Mouse (Mus musculus): ENCODE measurements around the gene Epb41l1.
A peak's percentile ranks its signal among the peaks of the same experiment; 100 is the strongest.
"Not testable (repeated sequence)": the region's sequence is repeated elsewhere in the genome, so short reads cannot be mapped to it uniquely, and the experiment has no call there.

Epb41l1 gene

DNA sequence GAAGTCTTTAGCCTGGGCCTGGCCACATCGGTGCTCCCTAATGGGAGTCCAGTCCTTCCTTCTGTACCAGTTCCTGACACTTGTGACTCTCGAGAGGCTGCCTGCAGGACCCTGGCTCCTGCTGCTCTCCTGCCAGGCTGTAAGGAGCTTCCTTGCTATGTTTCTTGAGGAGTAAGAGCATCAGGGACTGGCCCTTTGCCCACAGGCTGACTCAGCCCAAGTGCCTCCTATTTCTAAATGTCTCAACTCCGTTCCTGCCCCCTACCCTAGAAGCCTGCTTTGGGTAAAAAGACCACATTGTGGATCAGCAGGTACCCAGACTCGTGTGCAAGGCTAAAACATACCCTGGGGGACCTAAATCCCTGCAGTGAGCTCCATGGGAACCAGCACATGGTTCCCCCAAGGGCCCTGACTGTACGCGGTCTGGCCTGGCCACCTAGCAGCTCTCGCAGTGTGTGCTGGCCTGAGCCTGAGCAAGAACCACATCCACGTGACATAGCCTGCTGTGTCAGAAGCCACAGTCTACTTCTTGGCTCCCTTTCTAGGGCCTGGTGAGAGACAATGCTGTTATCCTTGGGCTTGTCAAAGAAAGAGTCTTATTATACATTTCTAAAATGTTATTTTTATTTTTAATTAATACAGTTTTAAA is 67.6 kb downstream of the Epb41l1 start:
- DNase-seq: no peak

DNA sequence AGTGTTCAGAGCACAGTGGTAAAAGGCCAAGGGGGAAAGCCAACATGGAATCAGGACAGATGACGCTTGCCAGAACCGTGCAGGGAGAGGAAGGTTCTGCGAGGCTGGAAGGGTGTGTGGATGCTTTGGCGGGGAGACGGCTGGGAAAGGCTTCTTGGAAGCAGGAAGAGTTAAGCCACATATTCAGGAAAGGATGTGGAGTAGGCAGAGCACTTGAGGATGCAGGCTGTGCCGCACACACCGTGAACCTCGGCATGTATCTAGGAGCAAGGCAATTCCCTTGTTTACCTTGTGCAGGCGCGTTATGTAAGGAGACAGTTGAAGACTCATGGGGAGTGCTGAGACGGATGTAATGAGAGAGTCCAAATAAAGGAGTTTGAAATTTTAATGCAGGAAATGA is 69.5 kb downstream of the Epb41l1 start:
- DNase-seq: no peak

DNA sequence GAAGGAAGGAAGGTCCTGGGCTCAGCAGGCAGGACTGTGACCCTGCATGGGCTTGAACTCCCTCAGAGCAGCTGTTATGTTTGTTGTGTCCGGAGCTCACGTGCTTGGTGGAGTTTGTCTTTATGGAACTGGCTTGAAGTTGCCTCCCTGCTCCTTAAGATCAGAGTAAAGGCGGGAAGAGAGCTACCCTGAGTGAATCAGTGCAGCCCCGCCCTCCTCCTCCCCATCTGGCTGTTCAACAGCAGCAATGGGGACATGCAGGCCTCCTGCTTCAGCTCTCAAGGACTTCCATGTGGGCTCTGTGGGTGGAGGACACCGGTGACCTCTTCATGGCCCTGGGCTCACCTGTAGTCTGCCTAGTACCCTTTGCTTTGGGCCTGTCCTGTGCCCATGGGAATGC is 71.1 kb downstream of the Epb41l1 start:
- DNase-seq: no peak

DNA sequence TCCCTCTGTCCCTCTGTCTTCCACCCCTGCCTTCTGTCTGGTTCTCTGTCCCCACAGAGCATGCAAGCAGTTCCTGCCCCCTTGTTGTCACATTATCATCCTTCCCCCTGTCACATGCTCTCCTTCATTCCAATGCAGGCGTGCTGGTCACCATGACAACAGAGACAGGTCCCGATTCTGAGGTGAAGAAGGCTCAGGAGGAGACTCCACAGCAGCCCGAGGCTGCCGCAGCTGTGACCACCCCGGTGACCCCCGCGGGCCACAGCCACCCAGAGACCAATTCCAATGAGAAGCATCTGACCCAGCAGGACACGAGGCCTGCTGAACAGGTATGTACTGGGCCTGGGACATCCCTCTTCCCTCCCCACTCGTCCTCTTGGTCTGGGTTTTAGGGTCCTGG is 73.1 kb downstream of the Epb41l1 start:
- no peak for DNase-seq

DNA sequence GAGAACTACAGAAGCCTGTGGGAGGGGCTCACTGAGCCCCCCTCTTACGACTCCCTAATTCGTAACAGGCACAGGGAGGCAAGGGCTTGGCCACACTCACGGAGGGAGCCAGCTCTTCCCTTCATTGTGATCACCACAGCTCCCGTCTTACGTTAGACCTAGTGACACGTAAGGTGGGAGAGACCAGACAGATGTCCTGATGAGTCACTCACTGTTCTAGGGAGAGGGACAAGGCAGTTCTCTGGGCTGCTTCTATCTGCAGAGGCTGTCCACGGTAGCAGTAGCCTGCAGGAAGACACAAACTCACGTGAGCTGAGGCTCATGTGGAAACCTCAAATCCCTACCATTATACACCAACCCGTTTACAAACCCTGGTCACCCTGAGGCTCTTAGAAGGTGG is 73.8 kb downstream of the Epb41l1 start:
- no peak for DNase-seq

DNA sequence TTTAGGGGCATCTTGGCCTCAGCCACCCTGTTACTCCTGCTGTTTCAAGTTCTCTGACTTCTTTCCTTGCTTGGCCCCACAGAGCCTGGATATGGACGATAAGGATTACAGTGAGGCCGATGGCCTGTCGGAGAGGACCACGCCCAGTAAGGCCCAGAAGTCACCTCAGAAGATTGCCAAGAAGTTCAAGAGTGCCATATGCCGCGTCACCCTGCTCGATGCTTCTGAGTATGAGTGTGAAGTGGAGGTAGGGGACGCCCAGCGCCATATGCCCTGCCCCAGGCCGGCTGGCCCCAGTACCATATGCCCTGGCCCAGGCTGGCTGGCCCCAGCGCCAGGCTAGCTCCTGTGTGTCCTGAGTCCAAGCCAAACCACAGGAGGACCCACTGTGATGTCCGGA is 74.2 kb downstream of the Epb41l1 start:
- no peak for DNase-seq

DNA sequence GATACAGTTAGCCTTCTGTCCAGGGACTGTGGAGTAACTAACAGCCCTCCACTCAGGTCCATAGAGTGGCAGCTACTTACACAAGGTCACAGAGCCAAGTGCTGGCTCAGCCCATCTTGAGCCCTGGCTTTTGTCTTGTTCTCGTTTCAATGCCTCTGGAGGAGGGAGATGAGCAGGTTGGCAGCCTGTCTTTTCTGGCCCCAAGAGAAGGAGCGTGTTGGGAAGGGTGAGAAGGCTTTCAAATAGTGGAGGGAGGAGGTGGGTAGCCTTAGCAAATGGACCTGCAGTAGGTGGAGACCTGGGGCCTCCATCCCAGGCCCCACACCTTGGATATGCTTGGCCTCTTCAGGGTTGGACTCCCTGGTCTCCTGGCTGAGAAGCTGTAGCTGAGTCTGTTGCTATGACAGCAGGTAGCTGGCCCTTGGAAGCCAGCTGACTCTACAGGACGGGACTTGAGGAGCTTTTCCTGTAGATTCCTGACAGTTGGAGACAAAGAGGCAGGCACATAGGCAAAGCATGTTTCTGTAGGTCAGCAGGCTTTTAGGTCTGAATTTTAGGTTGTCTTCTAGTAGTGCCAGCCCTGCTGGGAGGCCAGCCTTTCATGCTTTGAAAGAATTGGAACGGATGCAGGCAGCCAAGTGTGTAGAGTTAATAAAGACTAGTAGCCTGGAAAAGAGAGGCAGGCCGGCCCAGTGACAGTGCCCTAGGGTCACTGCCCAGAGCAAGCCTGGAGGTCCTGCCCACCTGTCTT is 76.3 kb downstream of the Epb41l1 start:
- no peak for DNase-seq

DNA sequence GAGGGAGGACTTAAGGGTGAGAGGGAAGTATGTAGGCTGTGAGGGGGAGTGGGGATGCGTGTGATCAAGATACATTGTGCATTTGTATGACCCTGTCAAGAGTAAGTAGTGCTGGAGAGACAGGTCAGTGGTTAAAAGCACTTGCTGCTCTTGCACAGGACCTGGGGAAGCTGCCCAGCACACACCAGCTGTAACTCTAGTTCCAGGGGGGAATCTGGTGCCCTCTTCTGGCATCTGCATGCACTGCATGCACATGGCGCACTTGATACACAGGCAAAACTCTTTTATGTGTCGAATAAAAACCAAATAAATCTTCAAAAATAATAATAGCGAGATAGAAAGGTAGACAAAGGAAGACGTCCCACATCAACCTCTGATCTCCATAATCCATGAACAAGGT is 77.2 kb downstream of the Epb41l1 start:
- peak; percentile 69 for DNase-seq

DNA sequence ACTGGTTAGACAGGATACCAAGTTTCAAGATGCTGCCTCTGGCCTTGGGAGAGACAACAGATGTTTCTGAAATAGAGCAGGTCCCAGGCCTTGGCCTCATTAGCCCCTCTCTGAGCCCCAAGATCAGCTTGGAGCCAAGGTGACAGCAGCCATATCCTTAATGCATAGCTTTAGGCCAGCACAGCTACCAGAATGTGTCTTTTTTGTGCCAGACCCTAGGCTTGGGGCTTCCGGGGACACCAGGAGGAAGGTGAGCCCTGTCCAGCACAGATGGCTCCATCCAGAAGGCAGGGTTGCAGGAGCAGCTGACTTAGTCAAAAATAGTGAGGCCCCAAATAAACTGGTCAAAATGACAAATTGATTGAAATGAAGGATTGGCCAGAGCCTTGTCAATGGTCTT is 80.3 kb downstream of the Epb41l1 start:
- DNase-seq: no peak

DNA sequence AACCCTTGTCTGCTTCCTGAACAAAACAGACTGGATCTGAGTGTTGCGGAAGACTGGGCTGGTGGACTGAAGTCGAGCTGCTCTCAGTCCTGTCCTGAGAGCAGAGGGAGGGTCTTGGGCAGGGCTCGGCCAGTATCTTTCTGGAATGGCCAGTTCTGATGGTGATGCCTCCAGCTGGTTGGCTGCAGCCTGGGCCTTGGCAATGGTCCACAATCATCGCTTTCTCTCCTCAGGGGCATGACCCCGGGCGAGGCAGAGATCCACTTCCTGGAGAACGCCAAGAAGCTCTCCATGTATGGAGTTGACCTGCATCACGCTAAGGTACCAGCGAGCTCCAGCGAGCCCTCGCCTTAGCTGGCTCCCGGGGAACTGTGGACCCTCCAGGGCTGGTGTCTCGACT is 84.8 kb downstream of the Epb41l1 start:
- no peak for DNase-seq

DNA sequence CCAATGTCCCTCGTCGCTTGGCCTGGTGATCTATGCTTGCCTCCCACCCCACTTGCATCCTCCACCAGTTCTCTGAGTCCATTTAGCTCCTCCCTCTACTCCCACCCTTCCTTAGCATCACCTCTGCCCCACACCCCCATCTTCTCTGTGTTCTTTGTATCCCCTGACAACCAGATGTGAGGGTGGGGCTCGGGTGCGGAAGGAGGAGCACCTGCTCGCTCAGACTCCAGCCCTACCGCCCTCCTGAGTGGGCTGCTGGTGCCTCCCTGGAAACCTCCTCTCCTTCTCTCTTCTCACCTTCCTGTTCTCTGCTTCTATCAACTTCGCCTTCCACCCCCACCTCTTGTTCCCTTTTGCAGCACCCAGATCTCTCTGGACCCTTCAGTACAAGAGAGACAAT is 91.3 kb downstream of the Epb41l1 start:
- no peak for DNase-seq

DNA sequence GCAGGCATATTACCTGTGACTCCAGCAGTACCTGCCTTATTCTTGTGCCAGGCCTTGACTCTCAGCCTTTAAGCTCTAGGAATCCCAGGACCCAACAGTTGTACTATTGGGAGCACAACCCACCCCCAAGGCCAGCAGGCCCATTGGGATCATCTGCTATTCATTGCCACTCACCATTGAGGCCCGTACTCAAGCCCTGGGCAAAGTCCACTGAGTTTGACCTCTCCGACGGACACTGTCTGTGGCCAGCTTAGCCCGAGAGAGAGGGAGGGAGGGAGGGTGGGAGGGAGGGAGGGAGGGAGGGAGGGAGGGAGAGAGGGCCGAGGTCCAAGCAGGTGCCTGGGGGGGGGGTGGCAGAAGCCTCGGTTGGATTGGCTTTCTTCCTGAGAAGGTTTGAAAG is 91.9 kb downstream of the Epb41l1 start:
- DNase-seq: no peak

DNA sequence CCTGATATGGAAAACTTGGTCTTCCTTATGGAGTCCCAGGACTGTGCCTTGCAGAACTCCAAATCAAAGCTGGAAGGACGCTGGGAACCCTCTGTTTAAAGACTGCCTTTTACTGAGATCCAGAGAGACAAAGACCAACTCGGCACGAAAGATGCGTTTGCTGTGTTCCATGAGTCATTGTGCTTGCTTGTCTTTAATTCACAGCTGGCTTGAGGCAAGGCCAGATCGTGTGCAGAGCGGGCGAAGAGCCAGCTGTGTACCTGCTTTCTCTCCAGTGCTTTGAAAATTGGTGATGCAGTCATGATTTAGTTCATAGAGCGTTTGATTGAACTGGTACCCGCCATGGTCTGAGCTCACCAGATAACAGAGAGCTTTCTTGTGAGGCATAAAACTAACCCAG is 94.4 kb downstream of the Epb41l1 start:
- DNase-seq: no peak

DNA sequence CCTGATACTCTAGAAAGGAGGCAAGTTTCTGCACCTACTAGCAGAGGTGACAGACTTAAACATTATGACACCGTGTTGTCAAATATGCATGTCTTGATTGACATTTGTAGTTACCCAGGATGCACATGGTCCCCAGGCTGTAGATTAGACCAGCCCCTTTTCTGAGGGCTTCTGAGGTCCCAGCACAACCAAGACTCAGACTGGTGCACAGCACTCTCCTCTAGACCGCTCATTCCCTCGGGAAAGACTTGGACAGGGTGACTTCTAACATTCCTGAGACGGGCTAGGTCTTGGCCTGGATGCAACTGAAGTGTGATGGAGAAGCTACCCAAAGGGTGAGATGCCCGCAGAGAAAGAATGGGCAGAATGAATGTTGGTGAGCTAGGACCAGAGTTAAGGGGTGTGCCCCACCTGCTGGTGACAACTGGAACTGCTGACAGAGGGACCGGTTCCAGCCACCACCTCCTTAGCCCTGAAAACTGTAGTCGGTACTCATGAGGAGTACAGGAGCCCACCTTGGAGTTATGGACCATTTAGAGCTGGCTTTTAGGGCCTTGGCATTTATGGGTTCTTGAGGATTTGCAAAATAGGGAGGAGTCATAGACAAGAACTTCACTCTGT is 95.0 kb downstream of the Epb41l1 start:
- peak; percentile 85 for DNase-seq

DNA sequence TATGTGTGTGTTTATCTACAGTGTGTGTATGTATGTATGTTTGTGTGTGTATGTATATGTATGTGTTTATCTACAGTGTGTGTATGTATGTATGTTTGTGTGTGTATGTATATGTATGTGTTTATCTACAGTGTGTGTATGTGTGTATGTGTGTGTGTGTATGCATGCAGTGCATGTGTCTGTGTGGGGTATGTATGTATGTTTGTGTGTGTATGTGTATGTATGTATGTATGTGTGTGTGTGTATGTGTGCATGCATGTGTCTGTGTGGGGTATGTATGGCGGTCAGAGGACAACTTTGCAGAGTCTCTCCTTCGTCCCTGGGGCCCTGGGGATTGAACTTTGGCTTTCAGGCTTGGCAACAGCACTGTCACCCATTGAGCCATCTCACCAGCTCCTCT is 96.0 kb downstream of the Epb41l1 start:
- not testable (repeated sequence) for DNase-seq

DNA sequence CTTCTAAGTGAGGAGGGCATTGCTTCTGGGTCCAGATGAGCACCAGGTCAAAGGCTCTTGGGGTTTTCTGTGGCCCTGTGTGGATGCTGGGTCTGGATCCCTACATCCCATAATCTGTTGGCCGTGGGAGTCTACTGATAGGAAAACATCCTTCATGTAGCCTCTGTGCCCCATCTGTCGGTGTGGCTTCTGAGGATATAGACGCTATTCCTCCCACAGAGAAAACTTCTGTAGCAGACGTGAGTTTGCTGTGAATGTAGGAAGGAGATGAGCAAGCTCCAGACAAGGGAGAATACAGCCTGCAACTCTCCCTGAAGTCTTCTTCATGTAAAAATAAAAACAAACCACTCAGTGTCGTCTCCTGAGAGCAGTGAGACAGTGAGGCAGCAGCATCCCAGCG is 97.6 kb downstream of the Epb41l1 start:
- DNase-seq: no peak

DNA sequence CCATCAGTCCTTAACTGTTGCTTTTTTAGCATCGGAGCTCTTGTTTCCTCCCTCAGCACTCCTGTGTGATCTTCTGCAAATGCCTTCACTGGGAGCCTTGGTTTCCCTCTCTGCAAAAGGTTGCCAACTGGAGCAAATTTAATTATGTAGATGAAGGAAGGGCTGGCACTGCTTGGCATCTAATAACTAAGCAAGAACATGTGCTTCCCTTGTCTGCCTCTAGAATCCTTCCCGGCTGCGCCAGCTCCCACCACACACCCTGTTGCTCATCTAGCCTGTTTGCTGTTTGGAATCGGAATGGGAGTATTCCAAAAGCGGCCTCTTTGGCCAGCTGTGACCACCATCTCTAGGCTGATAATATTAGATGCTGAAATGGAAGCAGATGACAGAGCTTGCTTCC is 98.9 kb downstream of the Epb41l1 start:
- DNase-seq: no peak

DNA sequence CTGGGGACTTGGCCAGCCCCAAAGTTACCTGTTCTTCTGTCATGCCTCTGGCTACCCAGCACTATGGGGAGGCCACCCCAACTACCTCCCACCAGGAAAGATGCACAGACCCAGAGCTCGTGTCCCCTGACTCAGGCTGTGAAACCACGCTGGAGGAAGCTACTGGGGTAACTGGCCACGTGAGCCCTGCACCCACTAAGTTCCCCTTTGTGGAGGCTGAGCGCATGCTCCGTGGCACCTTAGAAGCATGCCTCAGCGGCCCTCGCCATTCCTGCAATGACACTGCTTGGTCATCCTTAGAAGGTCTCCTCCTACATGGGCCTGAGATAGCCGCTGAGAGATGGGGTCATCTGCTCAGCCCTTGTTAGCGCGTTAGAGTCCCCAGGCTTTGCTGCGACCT is 102.3 kb downstream of the Epb41l1 start:
- DNase-seq: no peak

DNA sequence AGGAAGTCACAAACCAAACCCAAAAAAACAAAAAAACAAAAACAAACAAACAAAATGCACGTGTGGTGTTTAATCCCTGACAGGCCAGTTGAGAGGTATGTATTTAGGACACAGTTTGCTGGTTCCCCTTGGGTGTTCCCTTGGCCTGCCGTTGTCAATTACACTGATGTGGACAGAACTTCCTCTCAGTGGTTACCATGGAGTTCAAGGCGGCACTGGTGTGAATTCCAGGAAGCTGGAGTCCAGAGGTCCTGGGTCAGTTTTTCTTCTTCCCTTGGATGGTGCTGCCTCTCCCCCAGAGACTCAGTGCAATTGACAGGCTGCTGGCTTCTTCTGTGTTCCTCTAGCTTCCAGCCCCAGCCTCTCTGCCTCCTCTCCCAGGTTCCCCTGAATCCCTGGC is 103.4 kb downstream of the Epb41l1 start:
- no peak for DNase-seq

DNA sequence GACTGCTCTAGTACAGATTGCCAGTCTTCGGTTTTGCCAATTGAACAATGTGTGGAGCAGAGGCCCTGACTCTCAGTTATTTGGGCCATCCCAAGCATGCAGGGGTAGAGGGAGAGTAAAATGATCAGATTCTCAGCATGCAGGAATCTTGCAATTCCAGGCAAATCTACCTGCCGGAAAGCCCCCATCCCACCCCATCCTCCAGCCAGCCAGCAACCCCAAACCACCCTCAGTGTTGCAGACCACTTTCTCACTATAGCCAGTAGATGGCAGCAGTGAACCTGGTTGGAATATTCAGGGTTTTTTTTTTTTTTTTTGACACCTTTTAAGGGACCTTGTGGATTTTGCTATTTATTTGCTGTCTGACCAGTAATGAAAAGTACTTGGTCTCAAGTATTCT is 109.0 kb downstream of the Epb41l1 start:
- DNase-seq: peak; percentile 23

DNA sequence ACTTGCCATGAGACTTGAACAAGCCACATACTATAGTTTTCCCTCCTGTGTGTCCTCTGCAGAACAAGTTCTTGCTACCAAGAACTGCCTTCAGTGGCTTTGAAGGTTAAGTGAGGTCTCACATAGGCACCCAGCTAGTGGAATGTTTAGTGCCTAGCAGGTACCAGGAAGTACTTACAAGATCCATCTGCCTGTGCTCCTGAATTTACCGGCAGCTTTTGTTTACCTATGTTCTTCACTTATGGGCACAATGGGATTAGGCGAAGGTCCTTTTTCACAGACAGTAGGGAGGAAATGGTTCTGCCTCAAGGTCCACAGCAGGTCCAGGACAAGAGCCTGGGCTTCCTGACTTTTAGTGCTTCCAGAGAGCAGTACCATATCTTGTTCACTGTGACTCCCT is 112.5 kb downstream of the Epb41l1 start:
- no peak for DNase-seq

DNA sequence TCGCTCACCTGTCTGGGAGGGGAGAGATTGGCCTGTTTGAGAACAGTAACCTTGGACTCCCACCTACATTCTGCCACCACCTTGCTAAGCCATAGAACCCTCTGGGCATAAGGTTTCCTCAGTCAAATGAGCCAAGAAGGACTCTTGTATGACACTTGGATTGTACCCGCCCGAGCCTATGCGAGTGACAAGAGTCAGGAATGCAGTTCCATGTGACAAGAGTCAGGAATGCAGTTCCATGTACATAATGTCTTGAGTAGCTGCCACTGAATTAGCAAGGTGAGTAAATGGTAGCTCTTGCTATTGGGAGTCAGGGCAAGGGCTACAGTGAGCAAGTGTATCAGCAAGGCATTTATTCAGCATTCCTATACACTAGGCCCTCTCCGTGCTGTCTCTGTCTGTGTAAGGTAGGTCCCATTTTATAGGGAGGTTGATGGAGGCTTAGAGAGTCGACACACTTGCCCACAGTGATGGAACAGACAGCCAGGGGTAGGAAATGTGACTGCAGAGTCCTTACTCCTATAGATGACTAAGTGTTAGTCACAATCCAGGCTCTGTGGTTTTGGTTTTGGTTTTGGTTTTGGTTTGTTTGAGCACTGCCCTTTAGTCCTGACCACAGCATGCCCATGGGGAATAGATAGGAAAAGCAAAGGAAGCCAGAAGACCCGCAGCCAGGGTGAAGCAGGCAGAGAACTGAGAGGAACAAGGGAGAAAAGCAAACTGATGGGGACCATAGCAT is 118.3 kb downstream of the Epb41l1 start:
- DNase-seq: no peak

DNA sequence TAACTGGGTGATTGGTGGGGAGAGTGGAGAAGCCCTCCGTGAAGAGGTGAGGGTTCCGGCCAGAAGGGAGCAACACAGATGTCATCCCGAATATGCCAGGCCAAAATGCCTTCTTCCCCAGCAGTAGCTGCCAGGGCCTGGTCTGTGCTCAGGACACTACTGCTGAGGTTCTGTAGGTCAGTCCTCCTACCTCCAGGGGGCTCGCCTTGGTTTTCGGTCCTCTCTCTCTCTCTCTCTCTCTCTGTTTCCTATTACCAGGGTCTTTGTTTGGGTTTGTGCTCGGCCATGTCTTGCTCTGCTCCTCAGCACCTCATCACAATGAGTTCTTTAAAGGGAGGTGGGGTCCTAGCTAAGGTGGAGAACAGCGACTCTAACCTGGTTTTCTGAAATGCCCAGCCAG is 120.3 kb downstream of the Epb41l1 start:
- DNase-seq: no peak

DNA sequence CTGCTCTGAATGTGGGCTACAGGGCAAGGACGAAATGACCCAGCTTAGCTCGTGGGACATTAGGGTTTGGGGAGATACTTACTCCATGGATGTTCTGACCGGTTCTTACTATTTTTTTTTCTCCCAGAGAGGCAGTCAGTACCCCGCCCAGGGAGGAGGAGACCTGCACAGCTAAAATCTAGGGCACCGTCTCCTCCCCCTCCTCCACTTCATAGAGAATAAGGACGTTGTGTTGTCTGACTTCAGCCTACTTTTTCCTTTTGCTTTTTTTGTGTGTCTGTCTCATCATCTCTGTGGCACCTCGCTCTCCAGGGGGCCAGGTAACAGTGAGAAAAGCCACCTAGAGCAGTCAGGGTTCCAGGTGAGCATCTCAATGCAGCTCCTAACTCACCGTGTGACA is 121.7 kb downstream of the Epb41l1 start:
- no peak for DNase-seq

All from thymus, postnatal 4 days (tissue).